Mouse (Mus musculus) CD8-positive naive resting alpha-beta T cell, adult 2 months (primary cell): ENCODE measurements around the gene Gm20696.

Experiments
- DNase-seq, 2 experiments: peaks; one replicate each; pipeline ENCODE4 v3.0.0; 2022; ENCODE audit warnings: low read depth in 2 of 2, low spot score in 2 of 2

Gm20696 gene

DNA sequence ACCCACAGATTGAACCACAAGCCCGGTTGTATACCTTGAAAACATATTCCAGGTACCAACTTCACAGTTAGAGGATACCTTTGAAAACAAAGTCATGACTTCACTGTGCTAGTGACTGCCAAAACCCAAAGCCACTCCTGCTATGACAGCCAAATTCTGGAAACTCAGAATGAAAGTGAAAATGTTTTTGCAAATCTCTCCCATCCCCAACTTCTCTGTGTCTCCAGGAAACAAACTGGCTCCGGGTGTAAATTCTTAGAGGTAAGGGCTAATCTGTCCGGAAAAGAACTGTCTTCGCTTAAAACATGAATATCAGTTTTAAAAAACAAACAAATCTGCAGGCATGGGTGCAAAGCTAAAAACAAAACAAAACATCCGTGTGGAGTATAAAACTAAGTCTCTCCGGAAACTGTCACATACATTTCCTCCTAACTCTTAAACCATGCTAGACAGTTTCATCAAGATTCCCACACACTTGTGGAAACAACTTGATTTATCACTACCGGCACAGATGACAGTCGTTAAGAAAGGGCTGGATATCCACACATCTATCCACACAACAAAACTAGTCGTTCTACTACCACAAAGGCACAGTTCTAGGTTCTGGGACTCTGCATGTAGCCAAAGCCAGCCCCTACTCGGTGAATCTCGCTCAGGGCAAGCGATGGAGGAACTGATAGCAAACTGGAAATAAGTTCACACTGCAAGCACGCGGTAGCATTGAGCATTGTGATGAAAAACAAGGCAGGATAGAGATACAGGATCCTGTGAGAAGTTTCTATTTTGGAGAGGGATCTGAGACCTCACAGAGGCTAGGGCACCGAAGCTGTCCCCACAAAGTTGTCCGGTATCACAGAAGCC is 910 bp downstream of the Gm20696 start:
- peak in 1 of 2 experiments; percentile 25 for DNase-seq

DNA sequence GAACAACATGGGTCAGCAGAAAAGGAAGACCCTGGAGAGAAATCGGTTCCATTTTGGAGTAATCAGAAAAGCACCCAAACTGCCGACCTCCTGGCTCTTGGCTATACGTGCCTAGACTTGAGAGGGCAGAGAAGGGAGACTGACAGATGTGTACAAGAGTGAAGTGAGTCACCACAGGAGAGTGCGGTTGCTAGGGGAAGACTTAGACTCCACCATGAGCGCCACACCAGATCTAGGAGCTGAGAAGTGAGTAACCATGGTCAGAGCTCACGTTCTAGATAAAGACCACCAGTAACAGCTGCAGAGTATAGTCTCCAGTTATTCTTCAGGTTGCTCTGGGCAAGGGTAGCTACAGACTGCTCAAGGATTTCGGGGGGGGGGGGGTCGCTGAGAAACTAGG is 3.4 kb downstream of the Gm20696 start:
- DNase-seq, result no peak

DNA sequence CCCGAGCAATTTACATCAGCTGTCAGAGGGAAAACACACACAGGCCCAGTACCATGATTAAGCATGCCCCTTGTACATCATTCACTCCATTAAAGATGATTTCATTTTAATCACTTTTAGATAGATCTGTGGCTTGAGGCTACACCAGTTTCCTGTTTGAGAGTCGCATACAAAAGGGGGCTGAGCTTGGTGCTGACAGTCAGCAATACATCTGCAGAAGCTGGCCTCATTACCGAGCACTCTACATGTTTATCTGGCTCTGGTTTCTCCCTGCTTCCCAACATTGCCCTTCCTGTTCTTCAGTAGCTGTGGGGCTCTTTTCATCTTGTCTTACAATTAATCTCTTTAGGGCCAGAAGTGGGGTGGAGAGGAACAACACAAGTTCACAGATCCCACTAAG is 6.2 kb downstream of the Gm20696 start:
- peak in 1 of 2 experiments; percentile 15 for DNase-seq

DNA sequence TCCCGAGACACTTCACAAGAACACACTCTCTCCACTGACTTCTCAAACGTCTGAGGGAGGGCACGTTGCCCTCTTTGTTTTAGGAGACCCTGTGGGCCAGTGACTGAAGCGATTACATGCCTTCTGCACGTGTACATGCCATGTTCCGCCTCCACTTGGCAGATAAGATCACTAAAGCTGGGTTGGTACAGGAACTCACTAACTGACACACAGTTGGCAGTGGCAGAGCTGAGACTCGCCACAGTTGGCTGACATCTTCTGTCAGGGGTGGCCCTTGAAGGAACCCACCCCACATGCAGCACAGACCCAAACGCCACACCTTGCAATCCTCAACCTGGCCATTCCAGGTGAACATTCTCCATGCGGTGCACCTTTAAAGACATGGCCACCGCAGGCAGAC is 8.0 kb downstream of the Gm20696 start:
- DNase-seq, result peak in 1 of 2 experiments; percentile 29

DNA sequence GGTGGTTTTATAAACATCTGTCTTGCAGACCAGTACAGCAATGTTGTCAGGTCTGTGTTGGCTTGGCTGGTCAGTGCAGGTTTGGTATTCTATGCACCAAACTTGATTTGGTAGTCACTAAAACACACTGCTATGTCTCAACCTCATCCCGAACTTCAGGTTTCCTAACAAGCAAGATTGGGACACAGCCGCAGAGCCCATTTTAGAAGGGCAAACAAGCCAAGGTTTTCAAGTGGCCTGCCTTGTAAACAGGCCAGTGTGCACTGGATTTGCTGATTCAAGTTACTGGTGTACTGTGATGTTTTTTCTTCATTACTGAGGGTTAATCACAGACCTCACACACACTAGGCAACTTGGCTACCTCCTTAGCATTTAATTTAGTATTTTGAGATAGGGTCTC is 10.5 kb downstream of the Gm20696 start:
- no peak for DNase-seq

DNA sequence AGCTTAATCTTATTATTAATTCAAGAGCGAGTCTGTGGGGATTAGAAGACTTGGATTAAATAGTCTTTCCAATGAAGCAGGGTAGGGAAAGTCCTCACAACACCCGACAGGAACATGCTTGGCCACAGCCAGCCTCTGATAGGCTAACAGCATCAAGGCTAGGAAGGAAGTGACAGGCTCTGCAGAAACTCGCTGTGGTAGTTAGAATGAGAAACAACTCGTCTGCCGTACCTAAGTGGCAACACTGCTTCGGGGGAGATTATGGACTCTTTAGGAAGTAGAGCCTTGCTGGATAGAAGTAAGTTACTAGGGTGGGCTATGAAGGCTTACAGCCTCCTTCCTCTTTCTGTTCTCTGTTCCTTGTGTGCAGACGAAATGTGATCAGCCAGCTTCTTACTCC is 11.1 kb downstream of the Gm20696 start:
- peak in 1 of 2 experiments; percentile 49 for DNase-seq

DNA sequence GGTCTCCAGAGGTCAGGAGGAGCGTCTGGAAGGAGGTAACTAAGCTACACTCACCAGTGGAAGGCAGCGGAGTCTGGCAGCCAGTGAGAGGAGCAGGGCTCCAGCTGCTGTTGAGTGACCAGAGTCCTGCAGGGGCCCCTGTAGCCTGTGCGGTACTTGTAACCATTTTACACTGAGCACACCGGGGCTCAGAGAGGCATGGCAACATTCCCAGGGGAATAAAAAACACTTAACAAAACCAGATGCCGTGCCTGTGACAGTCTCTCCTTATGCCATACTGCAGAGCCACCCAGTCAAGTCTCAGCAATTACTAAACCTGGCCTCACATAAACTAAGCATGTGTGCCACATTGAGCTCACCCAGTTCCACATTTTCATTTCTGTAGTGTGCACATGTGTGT is 12.3 kb downstream of the Gm20696 start:
- DNase-seq, result no peak

DNA sequence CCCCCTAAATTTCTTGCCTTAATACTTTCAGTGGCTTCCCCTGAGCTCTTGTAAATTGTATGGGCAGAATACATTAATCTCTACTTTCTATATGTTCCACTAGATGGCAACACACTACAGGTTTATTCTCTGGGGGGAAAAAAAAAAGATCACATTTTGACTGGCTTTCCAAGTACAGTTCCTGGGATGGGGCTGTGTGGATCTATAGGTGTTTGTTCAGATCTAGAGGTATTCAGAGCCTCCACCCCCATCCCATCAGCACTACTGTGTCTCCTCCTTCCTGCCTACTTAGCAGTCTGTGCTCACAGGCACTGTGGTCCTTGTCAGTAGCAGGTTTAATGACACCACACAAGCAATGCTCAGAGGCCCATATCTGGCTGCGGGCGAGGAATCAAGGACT is 14.3 kb downstream of the Gm20696 start:
- DNase-seq, result no peak

DNA sequence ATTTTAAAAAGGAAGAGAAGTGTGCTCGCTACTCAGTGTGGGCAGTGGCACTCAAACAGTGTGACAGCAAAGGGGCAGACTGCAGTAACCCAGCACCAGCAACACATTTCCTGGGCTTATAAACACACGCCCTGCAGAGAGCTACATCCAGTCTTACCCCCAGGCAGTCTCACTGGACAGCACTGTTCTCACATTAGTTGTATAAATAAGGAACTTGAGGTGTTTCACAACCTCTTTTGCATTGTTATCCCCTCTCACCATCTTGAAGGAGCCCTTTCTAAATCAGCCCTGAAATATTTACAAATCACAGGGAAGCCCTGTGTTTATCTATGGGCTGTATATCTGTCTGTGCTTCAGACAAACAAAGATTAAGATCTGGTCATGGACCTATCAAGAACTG is 17.3 kb downstream of the Gm20696 start:
- DNase-seq, result no peak

DNA sequence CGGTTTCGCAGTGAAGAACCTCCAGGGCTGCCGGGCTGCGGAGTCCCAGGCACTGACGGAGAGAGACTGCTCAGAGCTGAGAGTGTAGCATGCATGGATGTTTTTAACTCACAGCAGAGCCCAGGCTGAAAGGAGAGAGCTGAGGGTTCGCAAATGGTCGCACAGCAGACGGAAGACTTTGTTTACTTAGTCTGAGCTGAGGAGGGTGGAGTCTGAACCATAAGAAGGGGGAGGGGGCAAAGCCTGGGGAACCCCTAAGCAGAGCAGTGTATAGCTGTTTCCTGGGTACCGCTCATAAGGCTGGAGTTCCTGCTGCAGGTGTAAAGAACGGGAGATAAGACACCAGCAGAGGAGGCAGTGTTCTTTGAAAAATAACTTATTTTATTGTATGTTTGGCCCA is 20.3 kb downstream of the Gm20696 start:
- DNase-seq, result no peak

DNA sequence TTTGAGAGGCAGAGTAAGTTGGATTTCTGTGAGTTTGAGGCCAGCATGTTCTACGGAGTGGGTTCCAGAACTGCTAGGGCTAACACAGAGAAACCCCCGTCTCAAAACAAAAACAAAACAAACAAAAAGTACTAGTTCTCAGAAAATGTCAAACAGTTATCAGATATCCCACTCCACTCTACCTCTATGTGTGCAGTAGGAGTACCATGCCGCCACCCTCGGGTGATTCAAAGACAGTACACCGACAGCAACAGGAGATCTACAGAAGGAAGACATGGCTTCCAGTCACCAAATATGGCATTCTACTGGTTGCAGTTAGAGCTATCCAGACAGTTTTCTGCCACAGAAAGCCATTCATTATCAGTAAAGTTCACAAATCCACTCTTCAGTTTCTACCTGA is 21.7 kb downstream of the Gm20696 start:
- DNase-seq, result no peak

DNA sequence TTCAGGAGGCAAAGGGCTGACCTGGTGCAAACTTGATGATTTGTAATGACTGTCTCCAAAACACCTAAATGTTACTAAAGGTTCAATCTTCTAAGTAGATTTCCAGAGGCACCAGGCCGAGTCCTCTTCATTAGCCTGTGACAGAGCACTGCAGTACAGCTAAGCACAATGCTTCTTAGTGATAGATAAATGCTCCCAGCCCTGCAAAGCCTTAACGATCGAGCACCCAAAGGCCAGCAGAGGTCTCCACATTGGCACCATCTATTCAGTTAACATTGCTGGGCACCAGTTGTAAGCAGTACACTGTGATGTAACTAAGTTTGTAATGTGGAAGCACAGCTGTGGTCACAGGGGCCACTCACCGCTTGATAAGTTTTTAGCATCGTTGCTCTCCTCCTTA is 22.2 kb downstream of the Gm20696 start:
- no peak for DNase-seq

DNA sequence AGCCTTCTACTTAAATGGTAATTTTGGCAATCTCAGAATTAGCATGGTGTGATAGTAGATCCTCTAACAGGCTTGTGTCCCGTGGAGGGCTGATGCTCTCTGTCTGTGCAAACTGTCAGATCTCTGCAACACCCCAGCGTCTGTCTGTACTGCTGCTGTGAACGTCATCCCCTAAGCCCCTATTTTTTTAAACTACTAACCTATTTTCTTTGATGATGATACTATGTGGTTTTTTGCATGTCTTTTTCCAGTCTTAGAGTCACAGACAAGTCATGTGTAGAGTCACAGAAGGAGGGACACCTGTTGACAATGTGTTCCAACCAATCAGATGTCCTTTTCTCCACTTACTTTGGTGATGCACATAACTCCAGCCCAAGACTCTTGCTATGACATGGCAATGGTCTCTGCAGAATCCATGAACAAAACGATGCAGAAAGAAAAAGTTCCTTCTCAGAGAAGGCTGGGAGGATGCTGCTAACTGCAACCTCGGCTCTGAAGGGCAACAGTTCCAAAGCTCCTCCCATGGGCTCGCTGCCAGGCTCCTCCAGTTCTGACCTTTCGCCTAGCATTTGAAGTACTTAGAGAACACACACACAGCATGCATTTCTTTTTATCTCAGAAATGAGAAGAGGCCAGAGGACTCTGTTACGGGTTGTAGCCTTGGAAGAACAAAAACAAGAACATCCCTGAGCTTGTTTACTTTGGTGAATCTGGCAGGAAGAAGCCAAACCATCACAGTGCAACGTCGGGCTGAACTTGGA is 23.0 kb downstream of the Gm20696 start:
- peak in 1 of 2 experiments; percentile 14 for DNase-seq

DNA sequence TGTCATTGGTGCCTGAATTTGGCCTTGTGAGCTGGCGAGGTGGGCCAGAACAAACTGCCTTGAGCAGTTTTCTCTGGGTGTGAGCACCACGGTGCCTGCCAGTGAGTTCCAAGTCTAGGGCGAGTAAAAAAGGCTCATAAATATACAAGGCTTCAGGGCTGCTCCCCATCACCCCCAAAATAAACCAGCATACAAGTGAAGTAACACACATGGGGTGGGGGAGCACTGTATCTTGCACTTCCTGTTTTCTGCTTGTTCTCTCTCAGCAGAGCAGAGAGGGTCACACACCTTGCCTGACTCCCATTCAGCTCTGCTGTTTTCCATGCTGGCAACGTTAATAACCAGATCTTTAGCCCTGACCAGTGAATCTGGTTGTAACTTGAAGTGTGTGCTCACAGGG is 29.1 kb downstream of the Gm20696 start:
- DNase-seq, result no peak

DNA sequence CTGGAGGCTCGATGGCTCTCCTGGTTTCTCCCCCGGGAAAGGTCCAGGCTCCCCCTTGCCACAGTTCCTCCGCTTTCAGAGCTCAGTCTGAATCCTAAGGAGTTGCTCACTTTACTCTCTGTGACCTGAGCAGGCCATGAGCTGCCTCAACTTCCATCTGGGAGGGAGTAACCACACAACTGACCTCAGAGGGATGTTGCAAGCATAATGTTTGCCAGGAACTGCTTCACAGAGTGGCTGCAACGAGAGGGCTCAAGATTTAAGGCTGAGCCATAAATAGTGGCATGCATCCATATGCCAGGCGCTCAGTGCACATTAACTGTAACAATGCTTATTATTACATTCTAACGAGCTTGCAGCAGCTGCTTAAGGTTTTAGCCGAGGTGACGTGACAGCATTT is 29.8 kb downstream of the Gm20696 start:
- DNase-seq, result no peak

DNA sequence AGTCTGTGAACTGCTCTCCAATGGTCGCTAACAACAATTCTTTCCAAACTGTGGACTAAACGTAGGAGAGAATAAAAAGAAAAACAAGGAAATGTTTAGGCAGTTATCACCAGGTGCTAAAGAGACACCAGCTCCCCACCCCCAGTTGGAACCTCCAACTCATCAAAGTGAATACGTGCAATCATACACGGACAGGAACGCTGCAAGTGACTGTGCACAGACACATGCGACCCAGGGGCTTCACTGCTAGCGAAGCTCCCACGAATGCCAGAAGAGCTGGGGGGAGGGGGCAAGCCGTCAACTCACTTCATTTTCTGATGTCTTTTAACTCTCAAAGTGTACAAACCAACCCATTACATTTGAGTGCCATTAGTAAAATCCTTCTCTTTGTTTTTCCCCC is 30.5 kb downstream of the Gm20696 start:
- no peak for DNase-seq

DNA sequence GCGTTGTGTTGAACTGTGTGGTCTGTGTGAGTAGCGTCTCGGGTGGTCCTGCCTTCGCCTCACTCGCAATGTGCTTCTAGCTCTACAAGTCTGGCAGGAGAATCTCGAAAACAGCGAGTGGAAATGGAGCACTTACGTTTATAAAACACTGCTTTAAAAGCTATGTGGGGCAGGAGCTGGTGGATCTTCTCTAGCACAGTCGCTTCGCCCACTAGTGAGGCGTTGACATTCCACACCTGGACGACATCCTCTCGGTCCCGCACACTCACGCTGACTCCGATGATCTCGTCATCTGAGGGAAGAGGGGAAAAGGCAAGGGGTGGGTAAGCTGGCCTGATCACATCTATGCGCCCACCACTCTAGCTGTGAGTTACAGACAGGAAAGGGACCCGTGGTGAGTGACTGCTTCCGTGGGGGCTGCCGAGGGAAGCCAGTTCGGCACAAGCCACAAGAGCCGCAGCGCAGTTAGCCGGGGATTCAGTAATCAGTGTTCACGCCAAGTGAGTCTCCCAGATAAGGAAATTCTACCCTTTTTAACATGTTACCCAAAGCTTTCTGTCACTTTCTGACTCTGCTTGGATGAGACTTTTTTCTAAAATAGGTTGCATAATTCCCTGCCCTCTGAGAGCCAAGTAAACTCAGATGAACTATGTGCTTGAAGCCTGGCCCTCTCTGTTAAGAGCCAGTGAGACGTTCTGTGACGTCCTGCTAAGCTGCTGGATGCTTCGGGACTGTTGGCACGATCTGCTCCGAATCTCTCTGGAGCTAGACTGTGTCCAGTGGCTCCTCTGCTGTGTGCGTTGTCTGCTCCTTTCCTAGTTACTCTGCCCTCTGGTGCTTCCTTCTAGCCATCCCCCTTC is 34.2 kb downstream of the Gm20696 start:
- no peak for DNase-seq

DNA sequence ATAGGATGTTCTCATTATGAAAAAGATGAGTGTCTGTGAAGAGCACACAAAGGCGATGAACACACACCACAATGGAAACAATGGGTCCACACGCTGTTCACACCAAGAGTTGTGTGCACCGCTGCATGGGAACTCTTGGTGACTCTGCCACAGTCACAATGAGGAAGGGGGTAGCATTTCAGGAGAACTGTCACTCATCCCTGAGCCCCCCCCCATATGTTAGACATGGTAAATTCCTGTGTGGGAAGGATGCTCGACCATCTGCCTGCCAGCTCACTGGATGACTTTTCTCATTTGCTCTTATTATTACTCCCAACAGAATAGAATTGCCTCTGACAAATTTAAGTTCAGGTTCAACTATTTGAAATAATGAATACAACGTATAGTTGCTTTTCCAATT is 35.0 kb downstream of the Gm20696 start:
- no peak for DNase-seq

DNA sequence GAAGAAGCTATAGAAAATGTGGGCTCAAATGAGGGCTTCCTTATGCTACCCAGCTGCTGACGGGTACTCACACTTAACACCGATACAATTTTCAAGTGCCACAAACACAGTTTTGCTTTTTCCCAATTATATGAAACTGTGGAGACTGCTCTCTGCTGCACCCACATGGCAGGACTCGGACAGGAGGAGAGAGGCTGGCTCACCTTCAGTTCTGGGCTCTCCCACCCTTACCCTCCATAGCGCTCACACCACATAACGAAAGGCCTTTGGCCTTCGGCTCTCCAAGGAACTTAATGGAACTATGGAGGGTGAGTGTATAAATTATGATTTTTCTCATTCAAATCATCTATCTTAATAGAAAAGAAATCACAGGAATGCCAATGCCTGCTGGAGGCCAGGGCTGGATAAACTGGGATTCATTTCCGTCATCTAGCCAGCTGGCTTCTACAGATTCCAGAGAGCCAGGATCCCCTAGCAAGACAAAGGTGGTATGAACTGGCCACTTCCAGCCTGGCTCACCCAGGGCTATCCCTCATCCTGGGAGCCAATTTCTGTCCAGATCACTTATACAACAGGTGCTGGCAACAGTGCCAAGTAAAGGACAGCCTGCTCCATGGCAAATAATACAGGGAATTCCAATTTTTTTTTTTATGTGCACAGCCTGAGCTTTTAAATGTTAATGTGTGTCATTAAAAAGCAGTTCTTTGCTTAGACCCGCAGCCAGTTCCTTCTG is 36.7 kb downstream of the Gm20696 start:
- DNase-seq, result no peak

DNA sequence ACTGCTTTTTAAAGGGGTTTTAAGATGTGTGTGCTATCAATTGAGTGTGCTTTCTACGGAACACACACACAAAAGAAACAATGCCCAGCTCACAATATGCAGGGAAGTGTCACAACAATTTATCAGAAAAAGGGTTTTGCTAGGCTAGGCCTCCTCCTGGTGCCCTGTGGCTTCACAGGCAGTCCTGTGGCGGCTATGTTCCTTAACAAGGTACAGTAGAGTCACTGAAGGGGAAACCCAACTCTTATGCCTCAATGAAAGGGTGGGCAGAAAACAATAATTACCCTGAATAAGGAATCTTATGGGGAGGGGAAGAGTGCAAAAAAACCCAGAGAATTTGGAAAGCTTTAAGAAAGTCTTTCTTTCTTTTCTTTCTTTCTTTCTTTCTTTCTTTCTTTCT is 40.2 kb downstream of the Gm20696 start:
- DNase-seq, result no peak

DNA sequence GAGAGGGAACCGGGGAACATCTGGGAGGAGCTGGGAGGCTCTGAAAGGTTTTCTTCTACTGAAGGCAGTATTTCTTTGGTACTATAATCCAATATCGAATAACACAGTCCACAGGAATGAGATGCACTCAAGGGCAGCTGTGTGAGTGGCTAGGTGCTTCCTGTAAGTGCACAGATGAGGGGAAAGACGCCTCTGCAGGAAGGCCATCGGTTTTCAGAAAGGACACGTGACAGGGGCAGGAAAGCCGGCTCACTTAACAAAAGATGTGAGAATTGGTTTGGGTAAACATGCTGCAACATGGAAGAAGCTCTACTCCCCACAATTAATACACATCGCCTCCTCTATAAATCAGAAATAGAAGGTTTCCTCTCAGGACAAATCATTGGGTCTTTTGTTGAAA is 40.8 kb downstream of the Gm20696 start:
- no peak for DNase-seq
